Mouse (Mus musculus) spleen, adult 18-20 months (tissue): ENCODE data around the gene Dlg2.

Experiments used
- DNase-seq, 2 experiments: peaks; one replicate each; pipeline ENCODE4 v3.0.0; 2022; ENCODE audit warnings: mixed read lengths in 2 of 2

Dlg2 gene

GRCm38 (mm10) chr7:92427280-92427679 is 1950.8 kb downstream of the Dlg2 start:
- DNase-seq, result no peak

- DNase-seq, result no peak
These were observed 1952.2 kb downstream of the Dlg2 start for GRCm38 (mm10) chr7:92428629-92429028.

- DNase-seq, result no peak
These were observed 1953.8 kb downstream of the Dlg2 start for GRCm38 (mm10) chr7:92430254-92430653.

GRCm38 (mm10) chr7:92437168-92437567 is 1960.7 kb downstream of the Dlg2 start:
- DNase-seq, result no peak

GRCm38 (mm10) chr7:92439503-92440487 is 1963.3 kb downstream of the Dlg2 start:
- no peak for DNase-seq

GRCm38 (mm10) chr7:92441611-92442010 is 1965.1 kb downstream of the Dlg2 start:
- DNase-seq, result no peak

GRCm38 (mm10) chr7:92442082-92442481 is 1965.6 kb downstream of the Dlg2 start:
- no peak for DNase-seq

- no peak for DNase-seq
These were observed 1971.5 kb downstream of the Dlg2 start for GRCm38 (mm10) chr7:92447938-92448337.

- no peak for DNase-seq
These were observed 1972.5 kb downstream of the Dlg2 start for GRCm38 (mm10) chr7:92448782-92449575.

- DNase-seq, result no peak
These were observed 1977.7 kb downstream of the Dlg2 start for GRCm38 (mm10) chr7:92454176-92454575.

- no peak for DNase-seq
These were observed 1979.5 kb downstream of the Dlg2 start for GRCm38 (mm10) chr7:92455927-92456326.

GRCm38 (mm10) chr7:92457791-92458190 is 1981.3 kb downstream of the Dlg2 start:
- no peak for DNase-seq

- DNase-seq, result no peak
These were observed 1981.8 kb downstream of the Dlg2 start for GRCm38 (mm10) chr7:92458308-92458707.

- no peak for DNase-seq
These were observed 1984.1 kb downstream of the Dlg2 start for GRCm38 (mm10) chr7:92460578-92460977.

GRCm38 (mm10) chr7:92461256-92461655 is 1984.8 kb downstream of the Dlg2 start:
- no peak for DNase-seq

GRCm38 (mm10) chr7:92463080-92463877 is 1986.8 kb downstream of the Dlg2 start:
- no peak for DNase-seq

GRCm38 (mm10) chr7:92464290-92464689 is 1987.8 kb downstream of the Dlg2 start:
- no peak for DNase-seq

GRCm38 (mm10) chr7:92479143-92479542 is 2002.7 kb downstream of the Dlg2 start:
- no peak for DNase-seq

- DNase-seq, result no peak
These were observed 2003.3 kb downstream of the Dlg2 start for GRCm38 (mm10) chr7:92479748-92480147.

- DNase-seq, result no peak
These were observed 2006.9 kb downstream of the Dlg2 start for GRCm38 (mm10) chr7:92483346-92483745.

- no peak for DNase-seq
These were observed 2009.6 kb downstream of the Dlg2 start for GRCm38 (mm10) chr7:92485881-92486710.

GRCm38 (mm10) chr7:92486878-92487277 is 2010.4 kb downstream of the Dlg2 start:
- no peak for DNase-seq
